Mouse (Mus musculus) intestine, embryonic 14.5 days (tissue): Measurements from ENCODE around the gene Dlat. TPM values are rescaled to one million over a fixed set of nuclear protein-coding genes. Genes with fewer than 3 reads are reported as not detected.
A peak's percentile ranks its signal among the peaks of the same experiment; 100 is the strongest.

ENCODE experiments used
- ATAC-seq: fragments of 200-750 bp; cut with Nextera tagmentation; replicated peaks from 2 replicates; pipeline ENCODE4 v1.8.0; 2017; ENCODE audit warnings: low read depth, moderate number of reproducible peaks, moderate TSS enrichment, moderate library complexity; ENCODE audit not compliant: low FRiP score, low TSS enrichment
- DNase-seq: peaks from one replicate; pipeline ENCODE4 v3.0.0-alpha.2; 2018; ENCODE audit warnings: low spot score
- H3K27ac ChIP-seq: fragments of 300-500 bp; sonication (generic); 2 replicates; pipeline ENCODE4 v1.5.1; 2014; ENCODE audit warnings: low read depth, mild to moderate bottlenecking, control low read depth
- H3K27me3 ChIP-seq: fragments of 300-500 bp; sonication (generic); replicated peaks from 2 replicates; pipeline ENCODE4 v1.6.1; 2014; ENCODE audit warnings: low read length, control low read depth; ENCODE audit not compliant: control insufficient read depth, insufficient read depth
- H3K36me3 ChIP-seq: fragments of 300-500 bp; sonication (generic); 2 replicates; pipeline ENCODE4 v1.6.1; 2014; ENCODE audit warnings: low read length, control low read depth; ENCODE audit not compliant: control insufficient read depth, insufficient read depth
- H3K4me1 ChIP-seq: fragments of 300-500 bp; sonication (generic); replicated peaks from 2 replicates; pipeline ENCODE4 v1.6.1; 2014; ENCODE audit warnings: low read length, control low read depth, mixed read lengths; ENCODE audit not compliant: control insufficient read depth, insufficient read depth
- H3K4me2 ChIP-seq: fragments of 300-500 bp; sonication (generic); 2 replicates; pipeline ENCODE4 v1.6.1; 2014; ENCODE audit warnings: low read length
- H3K4me3 ChIP-seq: fragments of 300-500 bp; sonication (generic); 2 replicates; pipeline ENCODE4 v1.5.1; 2014; ENCODE audit warnings: low read depth, low read length, control low read depth, mixed read lengths
- H3K9ac ChIP-seq: fragments of 300-500 bp; sonication (generic); 2 replicates; pipeline ENCODE4 v1.6.1; 2014; ENCODE audit warnings: mild to moderate bottlenecking, low read length
- H3K9me3 ChIP-seq: fragments of 300-500 bp; sonication (generic); 2 replicates; pipeline ENCODE4 v1.6.1; 2016; ENCODE audit warnings: low read length, control low read depth; ENCODE audit not compliant: control insufficient read depth
- WGBS: fragments of 180-500 bp; shearing (Covaris S2); extraction: QIAGEN DNeasy Blood & Tissue Kit; methylation state at CpG from one replicate; pipeline ENCODE4 v1.1.7; 2014; 5-methylcytosine and 5-hydroxymethylcytosine counted together
- polyA plus RNA-seq: library from polyadenylated mRNA; unstranded; fragments of >200 nt; fragmentation: Nextera tagmentation; extraction: Ambion mirVana; gene quantifications from 2 replicates; pipeline ENCODE4 v1.2.1, GENCODE M21; 2014

Dlat gene
- polyA plus RNA-seq, 1 experiment from 2014 or later = 60.9 TPM

- Histone ChIP-seq H3K27ac (no peak overlapping the region), H3K4me1 (no peaks in the 10 kb centered on the region), H3K36me3 (peaks cover 34% of the 10 kb centered on the region), H3K9me3 (no peaks in the 10 kb centered on the region), H3K27me3 (no peaks in the 10 kb centered on the region), H3K4me3 (no peak overlapping the region), H3K4me2 (no peak overlapping the region), H3K9ac (no peak overlapping the region)
- WGBS = 85% methylated on average over 9 of the region's 9 CpGs
- ATAC-seq (no peak), DNase-seq (no peak)
Observed at GRCm38 (mm10) chr9:50592955-50593354, 66.6 kb downstream of the Dlat start.

GRCm38 (mm10) chr9:50590856-50591518, 68.6 kb downstream of the Dlat start:
- ATAC-seq (no peak), DNase-seq (no peak)
- H3K4me2 ChIP-seq = no peak overlapping the region
- H3K9me3 ChIP-seq = no peaks in the 10 kb centered on the region
- H3K9ac ChIP-seq = no peak overlapping the region
- no peak overlapping the region for H3K4me3 ChIP-seq
- H3K4me1 ChIP-seq = no peaks in the 10 kb centered on the region
- WGBS = 78% methylated on average over 10 of the region's 10 CpGs
- H3K27me3 ChIP-seq = no peaks in the 10 kb centered on the region
- peaks cover 14% of the 10 kb centered on the region for H3K36me3 ChIP-seq
- H3K27ac ChIP-seq = no peak overlapping the region

- ATAC-seq (no peak), DNase-seq (peak; percentile 48)
- Histone ChIP-seq H3K27me3 (no peaks in the 10 kb centered on the region), H3K4me2 (no peak overlapping the region), H3K9me3 (no peaks in the 10 kb centered on the region), H3K36me3 (no peaks in the 10 kb centered on the region), H3K27ac (no peak overlapping the region), H3K4me1 (no peaks in the 10 kb centered on the region), H3K9ac (no peak overlapping the region), H3K4me3 (no peak overlapping the region)
- 61% methylated on average over 4 of the region's 4 CpGs for WGBS
Observed at GRCm38 (mm10) chr9:50586955-50587354, 72.6 kb downstream of the Dlat start.

- whole genome bisulfite sequencing = 75% methylated on average over 6 of the region's 6 CpGs
- no peak overlapping the region for H3K9ac ChIP-seq
- DNase-seq (no peak), ATAC-seq (no peak)
- H3K27me3 ChIP-seq = no peaks in the 10 kb centered on the region
- no peaks in the 10 kb centered on the region for H3K9me3 ChIP-seq
- H3K4me1 ChIP-seq = no peaks in the 10 kb centered on the region
- H3K27ac ChIP-seq = no peak overlapping the region
- H3K4me3 ChIP-seq = no peak overlapping the region
- no peaks in the 10 kb centered on the region for H3K36me3 ChIP-seq
- H3K4me2 ChIP-seq = no peak overlapping the region
Observed at GRCm38 (mm10) chr9:50585145-50585818, 74.3 kb downstream of the Dlat start.

Other genes with a start within 250 kb of the Dlat start
- 1.7 and 1.9 TPM in 2 replicates for gene Plet1, start 165.3 kb downstream of the Dlat start, polyA plus RNA-seq
- gene Pts, start 131.1 kb downstream of the Dlat start, polyA plus RNA-seq = 82.3 and 85.6 TPM in 2 replicates
- 13.4 and 13.5 TPM in 2 replicates for gene Il18, start 105.0 kb downstream of the Dlat start, polyA plus RNA-seq
- 0.32 and 0.41 TPM in 2 replicates for gene Bco2, start 104.6 kb downstream of the Dlat start, polyA plus RNA-seq
- gene Tex12, start 98.5 kb downstream of the Dlat start, polyA plus RNA-seq = not detected in 2 replicates
- gene Sdhd, start 56.0 kb downstream of the Dlat start, polyA plus RNA-seq = 407 and 414 TPM in 2 replicates
- gene Timm8b, start 55.9 kb downstream of the Dlat start, polyA plus RNA-seq = 297 and 341 TPM in 2 replicates
- gene Pih1d2, start 42.5 kb downstream of the Dlat start, polyA plus RNA-seq = 2.3 and 3.8 TPM in 2 replicates
- gene Nkapd1, start 42.3 kb downstream of the Dlat start, polyA plus RNA-seq = 20.7 and 24.7 TPM in 2 replicates
- 7.7 and 8.6 TPM in 2 replicates for gene Dixdc1, start 79.7 kb upstream of the Dlat start, polyA plus RNA-seq
- gene 2310030G06Rik, start 86.8 kb upstream of the Dlat start, polyA plus RNA-seq = 10.3 and 12.7 TPM in 2 replicates
- 41.5 and 44.4 TPM in 2 replicates for gene Cryab, start 91.5 kb upstream of the Dlat start, polyA plus RNA-seq
- gene Hspb2, start 92.6 kb upstream of the Dlat start, polyA plus RNA-seq = 2.1 and 4.0 TPM in 2 replicates
- 13.5 and 15.4 TPM in 2 replicates for gene Fdxacb1, start 108.5 kb upstream of the Dlat start, polyA plus RNA-seq
- 44.6 and 48.7 TPM in 2 replicates for gene Alg9, start 115.2 kb upstream of the Dlat start, polyA plus RNA-seq
- 31.8 and 32.0 TPM in 2 replicates for gene 1110032A03Rik, start 115.7 kb upstream of the Dlat start, polyA plus RNA-seq
- 73.9 and 80.8 TPM in 2 replicates for gene Ppp2r1b, start 185.5 kb upstream of the Dlat start, polyA plus RNA-seq